Mouse (Mus musculus) limb, embryonic 15.5 days (tissue): ENCODE measurements around the gene Ccdc120. TPM values are rescaled to one million over a fixed set of nuclear protein-coding genes. Genes with fewer than 3 reads are reported as not detected.

ENCODE experiments used
- ATAC-seq: fragments of 200-750 bp; cut with Nextera tagmentation; 2 replicates; pipeline ENCODE4 v1.8.0; 2017; ENCODE audit warnings: low read depth, moderate TSS enrichment; ENCODE audit not compliant: insufficient number of reproducible peaks, low FRiP score, low TSS enrichment
- H3K27ac ChIP-seq: fragments of 300-500 bp; sonication (generic); 2 replicates; pipeline ENCODE4 v1.5.1; 2015; ENCODE audit warnings: moderate library complexity, mild to moderate bottlenecking, inconsistent platforms
- H3K27me3 ChIP-seq: fragments of 300-500 bp; sonication (generic); 2 replicates; pipeline ENCODE4 v1.6.1; 2015; ENCODE audit warnings: inconsistent platforms
- H3K36me3 ChIP-seq: fragments of 300-500 bp; sonication (generic); 2 replicates; pipeline ENCODE4 v1.6.1; 2015; ENCODE audit warnings: inconsistent platforms
- H3K4me1 ChIP-seq: fragments of 300-500 bp; sonication (generic); 2 replicates; pipeline ENCODE4 v1.6.1; 2015; ENCODE audit warnings: inconsistent platforms
- H3K4me2 ChIP-seq: fragments of 300-500 bp; sonication (generic); 2 replicates; pipeline ENCODE4 v1.6.1; 2015; ENCODE audit warnings: mild to moderate bottlenecking, inconsistent platforms
- H3K4me3 ChIP-seq: fragments of 300-500 bp; sonication (generic); 2 replicates; pipeline ENCODE4 v1.5.1; 2015; ENCODE audit warnings: mild to moderate bottlenecking, inconsistent platforms
- H3K9ac ChIP-seq: fragments of 300-500 bp; sonication (generic); 2 replicates; pipeline ENCODE4 v1.6.1; 2015; ENCODE audit warnings: inconsistent platforms
- H3K9me3 ChIP-seq: fragments of 300-500 bp; sonication (generic); 2 replicates; pipeline ENCODE4 v1.6.1; 2016; ENCODE audit warnings: inconsistent platforms
- WGBS: fragments of 180-500 bp; shearing (Covaris S2); methylation state at CpG from one replicate; pipeline ENCODE4 v1.1.7; 2015; 5-methylcytosine and 5-hydroxymethylcytosine counted together
- polyA plus RNA-seq: library from polyadenylated mRNA; unstranded; fragments of >200 nt; fragmentation: Nextera tagmentation; extraction: Ambion mirVana; gene quantifications from 2 replicates; pipeline ENCODE4 v1.2.1, GENCODE M21; 2015

The Ccdc120 gene
- polyA plus RNA-seq, 1 experiment from 2014 or later = 21.8 TPM

- Histone ChIP-seq H3K4me1 (0 out of 2 replicates have a peak, but pooled peaks cover 3% of the 10 kb centered on the region), H3K9ac (no peak overlapping the region), H3K9me3 (no peaks in the 10 kb centered on the region), H3K27me3 (no peaks in the 10 kb centered on the region), H3K36me3 (no peaks in the 10 kb centered on the region), H3K27ac (no peak overlapping the region), H3K4me3 (no peak overlapping the region), H3K4me2 (no peak overlapping the region)
- ATAC-seq = no peak
- WGBS = 28% methylated on average over 1 of the region's 1 CpGs
These were observed 5.8 kb downstream of the Ccdc120 start for GRCm38 (mm10) chrX:7744940-7745339.

GRCm38 (mm10) chrX:7743470-7743869 is 7.2 kb downstream of the Ccdc120 start:
- WGBS = 57% methylated on average over 5 of the region's 5 CpGs
- Histone ChIP-seq H3K9me3 (no peaks in the 10 kb centered on the region), H3K4me2 (no peak overlapping the region), H3K9ac (no peak overlapping the region), H3K27me3 (no peaks in the 10 kb centered on the region), H3K36me3 (no peaks in the 10 kb centered on the region), H3K27ac (no peak overlapping the region), H3K4me3 (no peak overlapping the region), H3K4me1 (no peaks in the 10 kb centered on the region)
- ATAC-seq = no peak

- peaks cover 8% of the 10 kb centered on the region; the same call in 1 of the 2 replicates for H3K36me3 ChIP-seq
- no peaks in the 10 kb centered on the region for H3K9me3 ChIP-seq
- no peak overlapping the region for H3K4me3 ChIP-seq
- no peak overlapping the region for H3K27ac ChIP-seq
- no peak overlapping the region for H3K4me2 ChIP-seq
- no peak for ATAC-seq
- no peaks in the 10 kb centered on the region for H3K27me3 ChIP-seq
- H3K4me1 ChIP-seq = no peaks in the 10 kb centered on the region
- 62% methylated on average over 5 of the region's 5 CpGs for WGBS
- H3K9ac ChIP-seq = no peak overlapping the region
These were observed 9.6 kb downstream of the Ccdc120 start for GRCm38 (mm10) chrX:7741103-7741502.

GRCm38 (mm10) chrX:7740082-7740819 is 10.5 kb downstream of the Ccdc120 start:
- H3K9ac ChIP-seq = no peak overlapping the region
- peaks cover 9% of the 10 kb centered on the region; the same call in 1 of the 2 replicates for H3K36me3 ChIP-seq
- no peak overlapping the region for H3K4me2 ChIP-seq
- H3K27ac ChIP-seq = no peak overlapping the region
- H3K27me3 ChIP-seq = no peaks in the 10 kb centered on the region
- H3K9me3 ChIP-seq = no peaks in the 10 kb centered on the region
- no peak for ATAC-seq
- no peak overlapping the region for H3K4me3 ChIP-seq
- H3K4me1 ChIP-seq = no peaks in the 10 kb centered on the region
- 51% methylated on average over 10 of the region's 10 CpGs for WGBS

GRCm38 (mm10) chrX:7739336-7740081 is 11.2 kb downstream of the Ccdc120 start:
- H3K4me2 ChIP-seq = no peak overlapping the region
- no peaks in the 10 kb centered on the region for H3K4me1 ChIP-seq
- H3K9me3 ChIP-seq = no peaks in the 10 kb centered on the region
- no peak overlapping the region for H3K4me3 ChIP-seq
- peaks cover 11% of the 10 kb centered on the region; the same call in 1 of the 2 replicates for H3K36me3 ChIP-seq
- 60% methylated on average over 14 of the region's 14 CpGs for whole genome bisulfite sequencing
- no peak for ATAC-seq
- no peak overlapping the region for H3K9ac ChIP-seq
- no peaks in the 10 kb centered on the region for H3K27me3 ChIP-seq
- no peak overlapping the region for H3K27ac ChIP-seq

- peaks cover 12% of the 10 kb centered on the region; the same call in 1 of the 2 replicates for H3K36me3 ChIP-seq
- no peak overlapping the region for H3K9ac ChIP-seq
- 35% methylated on average over 26 of the region's 26 CpGs for WGBS
- H3K27me3 ChIP-seq = no peaks in the 10 kb centered on the region
- peaks cover 4% of the 10 kb centered on the region; the same call in 1 of the 2 replicates for H3K4me1 ChIP-seq
- no peak overlapping the region for H3K27ac ChIP-seq
- no peak overlapping the region for H3K4me2 ChIP-seq
- no peaks in the 10 kb centered on the region for H3K9me3 ChIP-seq
- H3K4me3 ChIP-seq = no peak overlapping the region
- no peak for ATAC-seq
These were observed 17.0 kb downstream of the Ccdc120 start for GRCm38 (mm10) chrX:7733571-7734156.

- Histone ChIP-seq H3K4me1 (peaks cover 4% of the 10 kb centered on the region; the same call in 1 of the 2 replicates), H3K36me3 (peaks cover 19% of the 10 kb centered on the region; the same call in 1 of the 2 replicates), H3K27ac (no peak overlapping the region), H3K9me3 (no peaks in the 10 kb centered on the region), H3K27me3 (no peaks in the 10 kb centered on the region), H3K4me2 (peak overlapping the region; percentile 47), H3K9ac (0 out of 2 replicates have a peak overlapping the region, but pooled peaks have one; percentile 42), H3K4me3 (peak overlapping the region; percentile 53)
- 0 out of 2 replicates have a peak, but pooled peaks have one; percentile 6 for ATAC-seq
- 31% methylated on average over 4 of the region's 4 CpGs for WGBS
These were observed 21.8 kb downstream of the Ccdc120 start for GRCm38 (mm10) chrX:7728922-7729265.

GRCm38 (mm10) chrX:7728215-7728921 is 22.3 kb downstream of the Ccdc120 start, which contains the start of gene Praf2:
TSS of gene Praf2 (plus strand) at chrX:7728439.
- Histone ChIP-seq H3K27me3 (no peaks in the 10 kb centered on the region), H3K9me3 (no peaks in the 10 kb centered on the region), H3K4me3 (peak within 1 kb of the TSS; percentile 53), H3K27ac (peak within 1 kb of the TSS; percentile 79), H3K4me1 (peaks cover 4% of the 10 kb centered on the region; the same call in 1 of the 2 replicates), H3K9ac (peak within 1 kb of the TSS; percentile 42; the same call in 1 of the 2 replicates), H3K4me2 (peak within 1 kb of the TSS; percentile 47), H3K36me3 (peaks cover 19% of the 10 kb centered on the region; the same call in 1 of the 2 replicates)
- WGBS = 25% methylated on average over 42 of the region's 42 CpGs
- peak; percentile 92 for ATAC-seq

GRCm38 (mm10) chrX:7727176-7727575 is 23.5 kb downstream of the Ccdc120 start:
- 90% methylated on average over 13 of the region's 13 CpGs for WGBS
- ATAC-seq = no peak
- Histone ChIP-seq H3K9me3 (no peaks in the 10 kb centered on the region), H3K27me3 (no peaks in the 10 kb centered on the region), H3K9ac (no peak overlapping the region), H3K4me2 (no peak overlapping the region), H3K4me3 (no peak overlapping the region), H3K27ac (no peak overlapping the region), H3K36me3 (peaks cover 17% of the 10 kb centered on the region; the same call in 1 of the 2 replicates), H3K4me1 (peaks cover 4% of the 10 kb centered on the region; the same call in 1 of the 2 replicates)

GRCm38 (mm10) chrX:7725841-7726240 is 24.9 kb downstream of the Ccdc120 start:
- no peak overlapping the region for H3K9ac ChIP-seq
- H3K36me3 ChIP-seq = peaks cover 17% of the 10 kb centered on the region; the same call in 1 of the 2 replicates
- no peak overlapping the region for H3K4me3 ChIP-seq
- H3K27me3 ChIP-seq = no peaks in the 10 kb centered on the region
- H3K27ac ChIP-seq = no peak overlapping the region
- peaks cover 4% of the 10 kb centered on the region; the same call in 1 of the 2 replicates for H3K4me1 ChIP-seq
- 89% methylated on average over 12 of the region's 12 CpGs for WGBS
- H3K9me3 ChIP-seq = no peaks in the 10 kb centered on the region
- no peak for ATAC-seq
- no peak overlapping the region for H3K4me2 ChIP-seq

GRCm38 (mm10) chrX:7724135-7724534 is 26.6 kb downstream of the Ccdc120 start:
- WGBS = 81% methylated on average over 7 of the region's 7 CpGs
- no peak overlapping the region for H3K4me2 ChIP-seq
- no peaks in the 10 kb centered on the region for H3K27me3 ChIP-seq
- H3K27ac ChIP-seq = no peak overlapping the region
- no peaks in the 10 kb centered on the region for H3K9me3 ChIP-seq
- H3K9ac ChIP-seq = no peak overlapping the region
- 0 out of 2 replicates have a peak, but pooled peaks cover 2% of the 10 kb centered on the region for H3K4me1 ChIP-seq
- H3K36me3 ChIP-seq = peaks cover 17% of the 10 kb centered on the region; the same call in 1 of the 2 replicates
- no peak overlapping the region for H3K4me3 ChIP-seq
- ATAC-seq = no peak
